Mouse (Mus musculus) stomach, embryonic 15.5 days (tissue): ENCODE data around the gene Myo3b. TPM values are rescaled to one million over a fixed set of nuclear protein-coding genes. Genes with fewer than 3 reads are reported as not detected.

ENCODE experiments used
- ATAC-seq: fragments of 200-750 bp; cut with Nextera tagmentation; 2 replicates; pipeline ENCODE4 v1.8.0; 2017; ENCODE audit warnings: low read depth, moderate number of reproducible peaks, moderate TSS enrichment; ENCODE audit not compliant: insufficient read depth, low FRiP score
- H3K27ac ChIP-seq: fragments of 300-500 bp; sonication (generic); 2 replicates; pipeline ENCODE4 v1.5.1; 2015; ENCODE audit warnings: mild to moderate bottlenecking, inconsistent platforms
- H3K27me3 ChIP-seq: fragments of 300-500 bp; sonication (generic); replicated peaks from 2 replicates; pipeline ENCODE4 v1.6.1; 2015; ENCODE audit warnings: inconsistent platforms
- H3K36me3 ChIP-seq: fragments of 300-500 bp; sonication (generic); 2 replicates; pipeline ENCODE4 v1.6.1; 2015; ENCODE audit warnings: inconsistent platforms
- H3K4me1 ChIP-seq: fragments of 300-500 bp; sonication (generic); 2 replicates; pipeline ENCODE4 v1.6.1; 2015; ENCODE audit warnings: inconsistent platforms
- H3K4me2 ChIP-seq: fragments of 300-500 bp; sonication (generic); 2 replicates; pipeline ENCODE4 v1.6.1; 2015; ENCODE audit warnings: mild to moderate bottlenecking, inconsistent platforms
- H3K4me3 ChIP-seq: fragments of 300-500 bp; sonication (generic); replicated peaks from 2 replicates; pipeline ENCODE4 v1.5.1; 2015; ENCODE audit warnings: inconsistent platforms
- H3K9ac ChIP-seq: fragments of 300-500 bp; sonication (generic); 2 replicates; pipeline ENCODE4 v1.6.1; 2015; ENCODE audit warnings: inconsistent platforms
- H3K9me3 ChIP-seq: fragments of 300-500 bp; sonication (generic); 2 replicates; pipeline ENCODE4 v1.6.1; 2016; ENCODE audit warnings: inconsistent platforms
- WGBS: fragments of 180-500 bp; shearing (Covaris S2); methylation state at CpG from one replicate; pipeline ENCODE4 v1.1.7; 2015; 5-methylcytosine and 5-hydroxymethylcytosine counted together
- polyA plus RNA-seq: library from polyadenylated mRNA; unstranded; fragments of >200 nt; fragmentation: Nextera tagmentation; extraction: Ambion mirVana; gene quantifications from 2 replicates; pipeline ENCODE4 v1.2.1, GENCODE M21; 2015

The Myo3b gene
- polyA plus RNA-seq, 1 experiment from 2014 or later: 0.37 TPM

- Histone ChIP-seq H3K36me3 (no peaks in the 10 kb centered on the region), H3K9ac (no peak overlapping the region), H3K9me3 (no peaks in the 10 kb centered on the region), H3K27me3 (no peaks in the 10 kb centered on the region), H3K4me3 (no peak overlapping the region), H3K4me2 (no peak overlapping the region), H3K27ac (no peak overlapping the region), H3K4me1 (no peaks in the 10 kb centered on the region)
- WGBS: 82% methylated on average over 4 of the region's 4 CpGs
- ATAC-seq: no peak
Observed at GRCm38 (mm10) chr2:70354056-70354455, 315.1 kb downstream of the Myo3b start.

GRCm38 (mm10) chr2:70355026-70355425 is 316.1 kb downstream of the Myo3b start:
- ATAC-seq: no peak
- Histone ChIP-seq H3K4me3 (no peak overlapping the region), H3K4me1 (no peaks in the 10 kb centered on the region), H3K9ac (no peak overlapping the region), H3K4me2 (no peak overlapping the region), H3K27ac (no peak overlapping the region), H3K27me3 (no peaks in the 10 kb centered on the region), H3K36me3 (no peaks in the 10 kb centered on the region), H3K9me3 (no peaks in the 10 kb centered on the region)
- 73% methylated on average over 2 of the region's 2 CpGs for WGBS

- WGBS: 83% methylated on average over 6 of the region's 6 CpGs
Observed at GRCm38 (mm10) chr2:70369421-70369820, 330.5 kb downstream of the Myo3b start.

GRCm38 (mm10) chr2:70379341-70379740 is 340.4 kb downstream of the Myo3b start:
- H3K4me2 ChIP-seq: no peak overlapping the region
- H3K4me1 ChIP-seq: no peaks in the 10 kb centered on the region
- 43% methylated on average over 6 of the region's 6 CpGs for WGBS

More at GRCm38 (mm10) chr2:70369421-70369820, 330.5 kb downstream of the Myo3b start:
- no peaks in the 10 kb centered on the region for H3K9me3 ChIP-seq
- no peak overlapping the region for H3K4me2 ChIP-seq
- ATAC-seq: no peak
- H3K27me3 ChIP-seq: no peaks in the 10 kb centered on the region
- H3K27ac ChIP-seq: no peak overlapping the region
- H3K4me1 ChIP-seq: no peaks in the 10 kb centered on the region
- no peak overlapping the region for H3K9ac ChIP-seq
- H3K4me3 ChIP-seq: no peak overlapping the region
- H3K36me3 ChIP-seq: no peaks in the 10 kb centered on the region

GRCm38 (mm10) chr2:70379939-70380338 is 341.0 kb downstream of the Myo3b start:
- Histone ChIP-seq H3K9ac (no peak overlapping the region), H3K4me1 (no peaks in the 10 kb centered on the region), H3K4me3 (no peak overlapping the region), H3K9me3 (no peaks in the 10 kb centered on the region), H3K36me3 (no peaks in the 10 kb centered on the region), H3K4me2 (no peak overlapping the region), H3K27me3 (no peaks in the 10 kb centered on the region), H3K27ac (no peak overlapping the region)
- ATAC-seq: no peak
- WGBS: 7% methylated on average over 6 of the region's 6 CpGs

More at GRCm38 (mm10) chr2:70379341-70379740, 340.4 kb downstream of the Myo3b start:
- Histone ChIP-seq H3K4me3 (no peak overlapping the region), H3K9me3 (no peaks in the 10 kb centered on the region), H3K9ac (no peak overlapping the region), H3K27ac (no peak overlapping the region), H3K27me3 (no peaks in the 10 kb centered on the region), H3K36me3 (no peaks in the 10 kb centered on the region)
- ATAC-seq: no peak

- H3K4me2 ChIP-seq: no peak overlapping the region
- no peaks in the 10 kb centered on the region for H3K27me3 ChIP-seq
- H3K36me3 ChIP-seq: no peaks in the 10 kb centered on the region
- H3K4me3 ChIP-seq: no peak overlapping the region
- H3K9ac ChIP-seq: no peak overlapping the region
- no peak for ATAC-seq
- 44% methylated on average over 6 of the region's 6 CpGs for WGBS
- no peak overlapping the region for H3K27ac ChIP-seq
- no peaks in the 10 kb centered on the region for H3K9me3 ChIP-seq
- H3K4me1 ChIP-seq: no peaks in the 10 kb centered on the region
Observed at GRCm38 (mm10) chr2:70388645-70389044, 349.7 kb downstream of the Myo3b start.

GRCm38 (mm10) chr2:70389162-70389561 is 350.2 kb downstream of the Myo3b start:
- H3K4me3 ChIP-seq: no peak overlapping the region
- H3K4me2 ChIP-seq: no peak overlapping the region
- H3K9ac ChIP-seq: no peak overlapping the region
- no peak for ATAC-seq
- no peak overlapping the region for H3K27ac ChIP-seq
- no peaks in the 10 kb centered on the region for H3K4me1 ChIP-seq
- WGBS: 88% methylated on average over 1 of the region's 1 CpGs
- no peaks in the 10 kb centered on the region for H3K36me3 ChIP-seq
- no peaks in the 10 kb centered on the region for H3K27me3 ChIP-seq
- H3K9me3 ChIP-seq: no peaks in the 10 kb centered on the region

- WGBS: 68% methylated on average over 9 of the region's 9 CpGs
- Histone ChIP-seq H3K27me3 (no peaks in the 10 kb centered on the region), H3K27ac (no peak overlapping the region), H3K9ac (no peak overlapping the region), H3K4me3 (no peak overlapping the region), H3K9me3 (no peaks in the 10 kb centered on the region), H3K36me3 (no peaks in the 10 kb centered on the region), H3K4me1 (no peaks in the 10 kb centered on the region), H3K4me2 (no peak overlapping the region)
- ATAC-seq: no peak
Observed at GRCm38 (mm10) chr2:70397734-70398276, 358.9 kb downstream of the Myo3b start.

GRCm38 (mm10) chr2:70399441-70400115 is 360.7 kb downstream of the Myo3b start:
- H3K27ac ChIP-seq: no peak overlapping the region
- H3K4me3 ChIP-seq: no peak overlapping the region
- H3K36me3 ChIP-seq: no peaks in the 10 kb centered on the region
- no peaks in the 10 kb centered on the region for H3K4me1 ChIP-seq
- ATAC-seq: no peak
- no peaks in the 10 kb centered on the region for H3K27me3 ChIP-seq
- no peak overlapping the region for H3K4me2 ChIP-seq
- no peaks in the 10 kb centered on the region for H3K9me3 ChIP-seq
- 78% methylated on average over 15 of the region's 15 CpGs for WGBS
- H3K9ac ChIP-seq: no peak overlapping the region

GRCm38 (mm10) chr2:70400321-70400720 is 361.4 kb downstream of the Myo3b start:
- H3K9ac ChIP-seq: no peak overlapping the region
- no peak overlapping the region for H3K4me3 ChIP-seq
- no peaks in the 10 kb centered on the region for H3K4me1 ChIP-seq
- H3K9me3 ChIP-seq: no peaks in the 10 kb centered on the region
- no peak for ATAC-seq
- no peaks in the 10 kb centered on the region for H3K36me3 ChIP-seq
- 74% methylated on average over 6 of the region's 6 CpGs for WGBS
- H3K27ac ChIP-seq: no peak overlapping the region
- no peak overlapping the region for H3K4me2 ChIP-seq
- no peaks in the 10 kb centered on the region for H3K27me3 ChIP-seq

- Histone ChIP-seq H3K4me3 (no peak overlapping the region), H3K4me2 (no peak overlapping the region)
- ATAC-seq: no peak
Observed at GRCm38 (mm10) chr2:70404301-70404700, 365.4 kb downstream of the Myo3b start.

GRCm38 (mm10) chr2:70406846-70407245 is 367.9 kb downstream of the Myo3b start:
- Histone ChIP-seq H3K4me3 (no peak overlapping the region), H3K27me3 (no peaks in the 10 kb centered on the region), H3K36me3 (no peaks in the 10 kb centered on the region), H3K27ac (no peak overlapping the region), H3K4me1 (no peaks in the 10 kb centered on the region), H3K4me2 (no peak overlapping the region), H3K9ac (no peak overlapping the region), H3K9me3 (no peaks in the 10 kb centered on the region)
- 77% methylated on average over 5 of the region's 5 CpGs for WGBS
- ATAC-seq: no peak

More at GRCm38 (mm10) chr2:70404301-70404700, 365.4 kb downstream of the Myo3b start:
- H3K9me3 ChIP-seq: no peaks in the 10 kb centered on the region
- H3K36me3 ChIP-seq: no peaks in the 10 kb centered on the region
- H3K27ac ChIP-seq: no peak overlapping the region
- H3K4me1 ChIP-seq: no peaks in the 10 kb centered on the region
- 42% methylated on average over 2 of the region's 2 CpGs for WGBS
- H3K27me3 ChIP-seq: no peaks in the 10 kb centered on the region
- H3K9ac ChIP-seq: no peak overlapping the region
